Comparison of ENCODE assay signal across 10 mouse cellular contexts in the genomic region with DNA sequence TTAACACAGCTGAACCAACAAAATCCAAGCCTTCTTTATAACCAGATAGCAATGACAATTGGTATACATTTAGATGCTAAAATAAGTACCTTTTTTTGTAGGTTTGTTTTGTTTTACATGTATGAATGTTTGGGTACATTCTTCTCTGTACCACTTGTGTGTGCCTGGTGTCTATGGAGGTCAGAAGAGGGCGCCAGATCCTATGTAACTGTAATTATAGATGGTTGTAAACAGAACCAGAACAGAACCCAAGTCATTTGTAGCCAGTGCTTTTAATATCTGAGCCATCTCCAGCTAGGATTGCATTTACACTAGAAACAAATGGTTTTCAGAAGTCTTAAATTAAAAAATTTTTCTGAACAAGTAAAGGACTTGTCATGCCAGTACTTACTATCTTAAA. TPM values are rescaled to one million over a fixed set of nuclear protein-coding genes. Genes with fewer than 3 reads are reported as not detected.
DNase-seq lines count a peak whose midpoint lies in the region; TF ChIP-seq lines count a peak whose summit lies in the region.
"Had no signal": no experiment of that assay in that cellular context is flagged by ENCODE, and none has a peak within 500 bp of the region (broad histone marks: within the 10 kb centered on the region; RNA-seq: fewer than 3 reads in every experiment).

No protein-coding gene starts in this region.

- intact Hi-C loops in left cerebral cortex, adult 2 months (cut with DNase I): no loop called here
- intact Hi-C loops in left cerebral cortex, postnatal 36 days (cut with DNase I): no loop called here

- no peak overlapping the region for H3K27ac ChIP-seq in left cerebral cortex, adult 2 months
- H3K27ac ChIP-seq: midbrain, embryonic 12.5 days had no signal

- H3K4me3 ChIP-seq in left cerebral cortex, adult 2 months: no peak overlapping the region
- H3K4me3 ChIP-seq: midbrain, embryonic 12.5 days had no signal

- DNase-seq in embryo, embryonic 11 days: peak; percentile 22
- DNase-seq in embryo, embryonic 9.5 days (ENCODE audit: extremely low spot score): no peak
- DNase-seq in left cerebral cortex, adult 2 months (ENCODE audit: extremely low spot score in 1 of 2, low spot score in 2 of 2): no peak
- DNase-seq in left cerebral cortex, postnatal 36 days (ENCODE audit: low spot score in 2 of 2): no peak
- DNase-seq in 416B (ENCODE audit: low read depth): peak; percentile 40
- peak; percentile 24 for DNase-seq in brain, adult 2 months (ENCODE audit: low read depth, low spot score)
- no peak for DNase-seq in adrenal gland, postnatal 10 days
- no peak for DNase-seq in adrenal gland, adult 8-10 months
- DNase-seq: cerebellum, adult 8-10 months had no signal

- peak; percentile 32; the same call in 1 of the 2 replicates for TF ChIP-seq CTCF in left cerebral cortex, adult 2 months (IDR thresholded peaks at IDR 0.05)

RNA-seq across cellular contexts. Expression of gene Cop1, which starts 54.7 kb away (rescaled TPM):
- 100 to 1,000 TPM; 171 to 172 TPM for total RNA-seq in left cerebral cortex, adult 2 months (2021)
- total RNA-seq in left cerebral cortex, postnatal 36 days (2021): 100 to 1,000 TPM; 154 to 157 TPM
- 100 to 1,000 TPM; 120 to 136 TPM for total RNA-seq in adrenal gland, postnatal 10 days (2021)
- total RNA-seq in adrenal gland, adult 8-10 months (2022): 100 to 1,000 TPM; 131 to 165 (median 145) TPM

Comparison
In these comparisons a context has a peak if more than half of its experiments do, and no peak if none do; other contexts are left out.
1. DNase-seq: peak in embryo, embryonic 11 days (single experiment), 416B (single experiment) and brain, adult 2 months (single experiment); none in embryo, embryonic 9.5 days (single experiment), left cerebral cortex, adult 2 months (0 of 2), left cerebral cortex, postnatal 36 days (0 of 2), adrenal gland, postnatal 10 days (single experiment) and adrenal gland, adult 8-10 months (single experiment).